Mouse (Mus musculus) urinary bladder, adult 18-20 months (tissue): ENCODE results near the gene Peli1.

Source experiments
- DNase-seq, 2 experiments: peaks; one replicate each; pipeline ENCODE4 v3.0.0; 2022; ENCODE audit warnings: low spot score in 2 of 2, mixed read lengths in 2 of 2

Gene Peli1

GRCm38 (mm10) chr11:21091067-21091427, at the start of gene Peli1:
Gene Peli1 (plus strand): TSS chr11:21091291.
- DNase-seq = peak; percentile 85 to 93

GRCm38 (mm10) chr11:21042590-21042989, 48.5 kb upstream of the Peli1 start:
- no peak for DNase-seq

- DNase-seq = no peak
Measured at GRCm38 (mm10) chr11:21046188-21046587, 44.9 kb upstream of the Peli1 start.

- no peak for DNase-seq
Measured at GRCm38 (mm10) chr11:21047921-21048320, 43.2 kb upstream of the Peli1 start.

GRCm38 (mm10) chr11:21051716-21052115, 39.4 kb upstream of the Peli1 start:
- no peak for DNase-seq

GRCm38 (mm10) chr11:21054587-21054986, 36.5 kb upstream of the Peli1 start:
- DNase-seq = no peak

DNA sequence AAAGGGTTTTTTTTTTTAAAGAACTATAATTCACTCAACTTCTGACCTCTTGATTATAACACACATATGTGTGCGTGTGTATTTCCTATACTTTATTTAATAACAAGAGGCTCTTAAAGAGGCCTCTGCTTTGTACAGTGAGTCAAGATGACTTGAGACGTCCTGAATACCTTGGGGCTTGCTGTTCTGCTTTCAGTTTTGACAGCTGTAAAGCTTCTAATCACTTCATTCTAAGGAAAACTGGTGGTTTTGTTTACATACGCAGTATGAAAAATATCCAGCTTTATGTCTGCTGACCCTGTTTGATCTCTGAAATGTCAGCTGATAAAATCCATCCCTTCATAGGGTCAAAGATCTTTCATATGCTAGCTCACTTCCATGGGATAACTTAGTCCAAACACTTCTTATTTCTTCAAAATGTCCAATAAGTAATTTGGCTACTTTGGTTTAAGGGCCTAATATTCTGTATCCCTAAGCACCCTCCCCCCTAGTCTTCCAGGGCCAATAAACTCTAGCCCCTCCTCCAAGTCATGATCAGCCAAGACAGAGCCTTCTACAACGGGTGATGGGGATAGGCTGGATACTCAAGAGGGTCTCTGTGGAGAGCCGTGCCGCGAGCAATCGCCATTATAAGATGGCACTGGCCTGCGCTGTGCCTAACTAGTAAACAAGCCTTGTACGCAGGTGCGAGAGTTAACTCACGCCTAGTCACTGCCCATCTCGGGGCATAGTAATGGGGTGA, 34.8 kb upstream of the Peli1 start:
- DNase-seq = no peak

GRCm38 (mm10) chr11:21057511-21058414, 33.3 kb upstream of the Peli1 start:
- DNase-seq = no peak

DNA sequence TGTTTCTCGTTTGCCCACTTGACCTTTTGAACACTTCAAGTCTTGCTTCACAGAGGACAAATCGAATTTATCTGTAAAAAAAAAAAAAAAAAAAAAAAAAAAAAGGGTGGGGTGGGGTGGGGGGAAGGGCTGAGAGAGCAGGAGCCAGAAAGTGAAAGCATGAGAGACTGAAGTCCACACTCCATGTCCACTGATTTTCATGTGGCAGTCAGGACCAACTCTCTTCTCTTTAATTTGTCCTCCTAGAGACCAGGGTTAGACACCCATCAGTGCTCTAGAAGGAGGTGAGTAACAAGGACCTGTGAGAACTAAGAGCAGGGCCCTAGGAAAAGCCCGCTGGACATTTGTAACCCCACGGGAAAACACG, 32.7 kb upstream of the Peli1 start:
- no peak for DNase-seq

DNA sequence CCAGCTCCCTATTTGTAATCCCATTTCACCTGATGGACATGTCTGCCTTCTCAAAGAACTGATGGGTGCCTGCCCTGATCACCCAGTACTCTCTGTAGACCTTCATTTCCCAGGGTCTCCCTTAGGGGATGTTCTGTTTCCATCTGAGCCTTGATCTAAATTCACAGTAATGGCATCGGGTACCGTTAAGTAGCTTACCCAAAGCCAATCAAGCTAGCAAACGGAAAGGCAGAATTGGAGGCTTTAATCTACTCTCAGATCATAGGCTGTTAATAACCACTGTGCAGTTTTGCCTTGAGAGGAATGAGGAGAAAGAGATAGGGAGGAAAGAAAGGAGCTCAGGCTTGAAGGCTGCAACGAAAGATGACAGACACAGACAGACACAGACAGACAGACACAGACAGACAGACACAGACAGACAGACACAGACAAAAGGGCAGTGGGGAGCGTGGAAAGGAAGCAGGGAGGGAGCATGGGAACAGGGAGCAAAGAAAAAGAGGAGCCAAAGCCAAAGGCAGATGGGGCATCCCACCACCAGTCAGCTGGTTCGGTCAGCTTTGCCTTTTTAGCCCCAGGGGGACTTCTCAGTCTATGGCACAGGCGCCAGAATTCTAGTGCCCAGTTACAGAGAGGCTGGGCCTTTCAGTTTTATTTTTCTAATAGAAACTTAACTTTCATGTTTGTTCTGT, 30.6 kb upstream of the Peli1 start:
- DNase-seq = no peak

- no peak for DNase-seq
Measured at GRCm38 (mm10) chr11:21061075-21061403, 30.1 kb upstream of the Peli1 start.

- DNase-seq = no peak
Measured at GRCm38 (mm10) chr11:21061431-21061830, 29.7 kb upstream of the Peli1 start.

DNA sequence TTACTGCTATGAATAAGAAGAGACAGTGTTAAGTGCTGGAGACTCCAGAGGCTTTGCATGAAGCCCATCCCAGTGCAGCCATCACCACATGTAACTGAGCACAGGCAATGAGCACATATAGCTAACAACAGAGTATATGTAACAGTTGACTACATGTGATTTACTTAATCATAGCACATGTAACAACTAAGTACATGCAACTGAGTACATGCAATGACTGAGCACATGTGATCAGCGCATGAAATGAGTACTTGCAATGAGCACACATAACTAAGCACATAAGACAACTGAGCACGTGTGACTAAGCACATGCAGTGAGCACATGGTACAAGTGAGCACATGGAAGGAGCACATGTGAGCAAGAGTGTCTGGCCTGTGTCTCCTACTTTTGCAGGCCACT, 29.0 kb upstream of the Peli1 start:
- DNase-seq = no peak

DNA sequence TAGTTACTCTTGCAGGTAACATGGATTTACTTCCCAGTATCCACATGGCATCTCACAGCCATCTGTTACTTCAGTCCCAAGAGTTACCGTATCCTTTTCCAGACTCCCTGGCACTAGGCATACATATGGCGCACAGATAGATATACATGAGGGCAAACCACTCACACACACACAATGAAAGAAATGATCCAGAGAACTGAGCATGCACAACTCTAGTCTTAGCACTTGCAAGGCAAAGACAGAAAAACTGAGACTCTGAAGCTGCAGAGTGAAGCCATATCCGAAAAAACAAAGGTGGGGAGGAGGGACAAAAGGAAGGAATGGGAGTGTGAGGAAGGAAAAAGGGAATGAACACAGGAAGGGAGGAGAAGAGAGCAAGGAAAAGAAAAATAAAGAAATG, 27.8 kb upstream of the Peli1 start:
- no peak for DNase-seq

GRCm38 (mm10) chr11:21079400-21079799, 11.7 kb upstream of the Peli1 start:
- no peak for DNase-seq

DNA sequence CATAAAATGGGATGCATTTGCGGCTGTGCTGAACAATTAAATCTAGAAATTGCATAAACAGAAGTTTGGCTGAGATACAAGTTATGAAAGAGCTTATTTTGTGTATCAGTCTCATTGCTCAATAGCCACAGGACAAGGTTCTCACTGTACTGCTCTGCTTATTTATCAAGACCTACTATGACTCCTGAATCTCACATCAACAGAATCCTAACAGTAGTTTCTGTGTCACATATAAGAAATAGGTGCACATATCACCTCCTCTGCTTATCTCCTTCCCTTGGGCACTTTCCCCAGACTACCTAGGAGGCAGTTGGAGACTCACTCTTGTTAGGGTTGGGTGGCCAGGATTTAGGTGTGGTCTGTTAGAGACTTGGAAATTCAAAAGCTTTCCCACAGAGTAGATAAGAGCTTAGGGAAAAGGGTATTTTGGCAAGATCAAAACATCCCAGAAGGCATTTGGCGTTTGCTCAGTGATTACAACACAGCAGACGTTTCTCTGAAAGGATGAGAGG, 11.2 kb upstream of the Peli1 start:
- no peak for DNase-seq

DNA sequence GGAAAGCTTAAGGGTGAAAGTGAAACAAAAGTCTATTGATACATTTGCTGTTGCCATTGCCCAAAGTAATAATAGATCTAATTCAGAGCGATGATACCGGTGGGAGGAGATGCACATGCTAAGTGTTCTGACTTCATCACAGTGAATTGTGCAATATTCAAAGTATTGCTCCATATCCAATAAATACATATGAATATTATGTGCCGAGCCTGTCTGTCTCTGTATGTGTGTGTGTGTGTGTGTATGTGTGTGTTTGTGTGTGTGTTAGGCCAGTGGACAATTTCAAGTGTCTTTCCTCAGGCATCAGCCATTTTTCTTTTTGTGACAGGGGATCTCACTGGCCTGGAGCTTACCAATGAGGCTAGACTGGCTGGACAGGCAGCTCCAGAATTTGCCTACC, 9.9 kb upstream of the Peli1 start:
- DNase-seq = no peak

- peak; percentile 23 to 53 for DNase-seq
Measured at GRCm38 (mm10) chr11:21082711-21083110, 8.4 kb upstream of the Peli1 start.

- no peak for DNase-seq
Measured at GRCm38 (mm10) chr11:21088356-21088755, 2.7 kb upstream of the Peli1 start.

DNA sequence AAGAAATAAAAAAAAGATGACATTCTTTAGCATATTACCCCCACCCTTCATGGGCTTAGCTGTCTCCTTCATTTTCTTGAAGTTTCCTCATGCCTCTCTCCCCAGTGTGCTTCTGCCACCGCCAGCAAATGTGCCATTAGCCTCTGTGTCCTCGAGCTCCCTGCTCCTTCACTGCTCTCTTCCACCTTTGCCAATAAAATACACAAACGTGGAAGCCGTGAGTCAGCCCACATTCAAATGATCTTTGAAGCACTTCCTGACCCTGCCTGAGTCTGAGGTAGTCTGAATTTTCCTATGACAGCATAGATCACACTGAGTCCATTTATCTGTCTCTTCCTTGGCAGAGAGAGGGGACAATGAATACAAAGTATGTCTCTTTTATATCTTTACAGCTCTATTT, 1.5 kb upstream of the Peli1 start:
- DNase-seq = no peak

DNA sequence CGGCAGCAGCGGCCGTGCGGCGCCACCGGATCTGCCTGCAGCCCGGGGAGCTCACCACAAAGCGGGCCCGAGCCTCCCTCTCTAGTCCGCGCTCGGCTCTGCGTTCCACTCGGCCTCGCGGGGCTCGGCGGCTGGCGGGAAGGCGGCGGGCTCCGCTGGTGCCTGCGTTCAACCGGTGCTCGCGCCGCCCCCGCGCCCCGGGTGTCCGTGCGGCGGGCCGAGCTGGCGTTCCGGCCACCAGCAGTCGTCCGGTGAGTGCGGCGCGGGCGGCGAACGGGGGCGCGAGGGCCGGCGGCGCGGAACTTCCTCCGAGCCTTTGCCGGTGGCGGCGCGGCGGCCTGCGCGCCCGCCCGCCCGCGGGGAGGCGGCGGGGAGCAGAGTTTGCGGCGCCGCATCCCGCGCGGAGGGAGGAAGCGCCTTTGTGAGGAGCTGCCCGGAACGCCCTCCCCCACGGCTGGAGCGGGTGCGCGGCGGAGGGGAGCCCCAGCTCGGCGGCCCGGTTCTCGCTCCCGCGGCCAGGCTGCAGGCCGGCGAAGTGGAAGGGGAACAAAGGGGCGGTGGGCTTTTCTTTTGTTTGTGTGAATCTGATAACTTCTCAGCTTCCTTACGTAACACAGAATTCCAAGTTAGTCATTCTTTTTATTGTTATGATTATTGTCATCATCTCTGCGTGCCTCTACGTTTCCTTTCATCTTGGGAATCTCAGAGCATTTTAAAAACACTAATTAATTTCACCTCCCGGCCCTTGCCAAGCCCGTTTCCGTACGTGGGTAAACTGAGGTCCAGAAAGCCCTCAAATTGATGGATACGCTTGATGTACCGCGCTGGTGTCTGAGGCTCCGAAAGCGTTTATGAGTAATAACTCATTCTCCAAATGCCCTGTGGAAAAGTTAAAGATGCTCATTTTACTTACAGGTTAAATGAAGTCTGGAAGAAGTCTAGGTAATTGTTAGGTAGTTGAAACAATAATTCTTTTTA, 626 bp downstream of the Peli1 start:
- peak; percentile 46 to 62 for DNase-seq
